Mouse (Mus musculus) bone marrow macrophage, adult 2 months (primary cell): ENCODE measurements around the gene Ptbp1.

Source experiments
- CTCF ChIP-seq: IDR thresholded peaks from 2 replicates; pipeline ENCODE4 v1.5.1; 2012; ENCODE audit warnings: low read depth, mild to moderate bottlenecking, low read length, moderate library complexity
- POLR2A ChIP-seq: IDR thresholded peaks from 2 replicates; pipeline ENCODE4 v1.6.1; 2012; ENCODE audit warnings: mild to moderate bottlenecking, low read depth, low read length, borderline replicate concordance

DNA sequence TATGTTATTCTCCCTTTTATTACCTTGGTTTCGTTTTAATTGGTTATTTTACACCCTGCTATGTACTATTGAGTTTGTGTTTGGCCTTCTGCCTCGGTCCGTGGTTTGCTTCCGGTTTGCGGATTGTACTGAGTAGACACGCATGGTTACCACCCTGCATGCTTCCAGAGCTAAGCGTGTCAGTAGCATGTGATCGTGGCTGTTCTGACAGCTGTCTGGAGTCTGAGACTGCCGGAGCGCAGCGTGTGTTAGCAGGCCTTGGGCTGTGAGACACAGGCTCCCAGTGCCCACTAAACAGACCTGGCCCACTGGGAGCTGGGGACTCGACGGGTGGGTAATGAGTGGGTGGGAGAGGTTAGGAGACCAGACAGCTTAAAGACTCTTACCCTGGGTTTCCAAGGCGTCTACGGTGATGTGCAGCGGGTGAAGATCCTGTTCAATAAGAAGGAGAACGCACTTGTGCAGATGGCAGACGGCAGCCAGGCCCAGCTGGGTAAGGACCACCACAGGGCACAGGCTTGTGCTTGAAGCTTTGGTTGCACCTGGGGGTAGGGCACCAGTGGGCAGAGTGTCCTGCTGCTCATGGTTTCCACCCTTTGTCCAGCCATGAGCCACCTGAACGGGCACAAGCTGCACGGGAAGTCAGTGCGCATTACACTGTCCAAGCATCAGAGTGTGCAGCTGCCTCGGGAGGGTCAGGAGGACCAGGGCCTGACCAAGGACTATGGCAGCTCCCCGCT, 8.0 kb downstream of the Ptbp1 start:
- TF ChIP-seq CTCF (no peak), POLR2A (no peak)
